Mouse (Mus musculus) limb, embryonic 14.5 days (tissue): ENCODE results near the gene Rngtt. TPM values are rescaled to one million over a fixed set of nuclear protein-coding genes. Genes with fewer than 3 reads are reported as not detected.

Experiments used
- ATAC-seq: fragments of 200-750 bp; cut with Nextera tagmentation; 2 replicates; pipeline ENCODE4 v1.8.0; 2017; ENCODE audit warnings: low read depth, moderate number of reproducible peaks, moderate TSS enrichment; ENCODE audit not compliant: low FRiP score
- DNase-seq: peaks from one replicate; pipeline ENCODE4 v3.0.0-alpha.2; 2015; ENCODE audit warnings: low spot score
- H3K27ac ChIP-seq: fragments of 300-500 bp; sonication (generic); replicated peaks from 2 replicates; pipeline ENCODE4 v1.5.1; 2014; ENCODE audit warnings: low read depth, mild to moderate bottlenecking, low read length, moderate library complexity, mixed read lengths
- H3K27me3 ChIP-seq: fragments of 300-500 bp; sonication (generic); 2 replicates; pipeline ENCODE4 v1.6.1; 2014; ENCODE audit warnings: low read length, mixed read lengths; ENCODE audit not compliant: control insufficient read depth, insufficient read depth
- H3K36me3 ChIP-seq: fragments of 300-500 bp; sonication (generic); 2 replicates; pipeline ENCODE4 v1.6.1; 2014; ENCODE audit warnings: mild to moderate bottlenecking, low read length, moderate library complexity, mixed read lengths; ENCODE audit not compliant: control insufficient read depth, insufficient read depth
- H3K4me1 ChIP-seq: fragments of 300-500 bp; sonication (generic); 2 replicates; pipeline ENCODE4 v1.6.1; 2014; ENCODE audit warnings: antibody characterized with exemption, low read length, mixed read lengths; ENCODE audit not compliant: control insufficient read depth, insufficient read depth
- H3K4me2 ChIP-seq: fragments of 300-500 bp; sonication (generic); replicated peaks from 2 replicates; pipeline ENCODE4 v1.6.1; 2014; ENCODE audit warnings: low read depth, mild to moderate bottlenecking, low read length, moderate library complexity; ENCODE audit not compliant: severe bottlenecking
- H3K4me3 ChIP-seq: fragments of 300-500 bp; sonication (generic); replicated peaks from 2 replicates; pipeline ENCODE4 v1.5.1; 2014; ENCODE audit warnings: low read length
- H3K9ac ChIP-seq: fragments of 300-500 bp; sonication (generic); 2 replicates; pipeline ENCODE4 v1.6.1; 2014; ENCODE audit warnings: mild to moderate bottlenecking, low read depth, low read length, moderate library complexity; ENCODE audit not compliant: severe bottlenecking
- H3K9me3 ChIP-seq: fragments of 300-500 bp; sonication (generic); 2 replicates; pipeline ENCODE4 v1.6.1; 2016; ENCODE audit warnings: low read length; ENCODE audit not compliant: control insufficient read depth
- POLR2A ChIP-seq: fragments of 200-500 bp; IDR thresholded peaks from 2 replicates; pipeline ENCODE4 v1.8.0; 2012; ENCODE audit warnings: inconsistent platforms, mild to moderate bottlenecking, moderate library complexity, borderline replicate concordance; ENCODE audit not compliant: insufficient read depth, insufficient read length; ENCODE audit errors: extremely low read depth
- WGBS: fragments of 180-500 bp; shearing (Covaris S2); extraction: QIAGEN DNeasy Blood & Tissue Kit; methylation state at CpG from one replicate; pipeline ENCODE4 v1.1.7; 2014; 5-methylcytosine and 5-hydroxymethylcytosine counted together
- polyA plus RNA-seq, 2 experiments: library from polyadenylated mRNA; depleted of rRNA in 1 of 2; stranded (reverse) in 1 of 2; unstranded in 1 of 2; fragments of >200 nt; fragmentation: Nextera tagmentation in 1 of 2; extraction: Ambion mirVana in 1 of 2; gene quantifications; 2 replicates each; pipeline versions ENCODE4 v1.2.1 to v1.2.3; 2012 to 2014

The Rngtt gene
- polyA plus RNA-seq, 2 experiments: 8.3 to 16.9 TPM

DNA sequence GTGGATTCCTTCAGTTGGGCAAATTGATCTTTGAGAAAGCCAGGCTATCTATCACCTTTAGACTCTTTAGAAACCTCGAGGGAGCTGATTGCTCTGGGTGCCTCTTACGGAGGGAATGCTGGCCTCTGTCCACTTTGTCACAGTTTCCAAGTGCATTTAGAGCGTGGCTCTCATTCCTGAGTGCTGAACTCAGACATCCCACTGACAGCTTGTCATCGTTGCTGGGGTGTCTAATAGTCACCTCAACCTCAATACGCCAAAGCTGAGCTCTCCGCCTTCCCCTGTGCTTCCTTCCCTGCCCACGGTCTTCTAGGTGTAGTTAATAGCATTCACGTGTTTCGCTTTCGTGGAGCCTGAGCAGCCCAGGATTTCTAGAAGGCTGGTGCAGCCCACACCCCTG lies 200.4 kb downstream of the Rngtt start:
- Histone ChIP-seq H3K4me2 (no peak overlapping the region), H3K27ac (no peak overlapping the region), H3K27me3 (no peaks in the 10 kb centered on the region), H3K9ac (no peak overlapping the region), H3K4me1 (no peaks in the 10 kb centered on the region), H3K36me3 (no peaks in the 10 kb centered on the region), H3K4me3 (no peak overlapping the region), H3K9me3 (no peaks in the 10 kb centered on the region)
- ATAC-seq: no peak
- WGBS: 84% methylated on average over 10 of the region's 10 CpGs
- no peak for TF ChIP-seq POLR2A
- no peak for DNase-seq

DNA sequence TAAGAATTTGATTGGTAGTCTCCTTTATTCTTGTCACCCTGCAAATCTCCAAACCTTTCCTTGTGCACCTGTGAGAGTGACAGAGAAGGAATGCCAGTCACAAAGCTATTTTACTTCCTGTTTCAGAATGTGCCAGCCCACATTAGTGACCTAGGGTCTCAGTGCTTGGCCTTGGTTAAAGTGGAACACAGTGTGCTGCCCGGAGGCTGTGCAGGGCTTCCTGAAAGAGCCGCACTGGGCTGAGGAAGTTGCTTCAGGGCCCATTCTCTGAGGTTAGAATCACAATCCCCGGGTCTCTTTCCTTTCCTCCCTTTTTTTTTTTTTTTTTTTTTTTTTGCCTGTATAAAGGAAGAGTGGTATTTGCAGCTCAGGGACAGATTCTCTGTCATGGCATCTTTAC lies 203.3 kb downstream of the Rngtt start:
- Histone ChIP-seq H3K4me3 (no peak overlapping the region), H3K9me3 (0 out of 2 replicates have a peak, but pooled peaks cover 8% of the 10 kb centered on the region), H3K9ac (no peak overlapping the region), H3K4me1 (no peaks in the 10 kb centered on the region), H3K27ac (no peak overlapping the region), H3K27me3 (no peaks in the 10 kb centered on the region), H3K4me2 (no peak overlapping the region), H3K36me3 (no peaks in the 10 kb centered on the region)
- no peak for TF ChIP-seq POLR2A
- 66% methylated on average over 3 of the region's 3 CpGs for WGBS
- DNase-seq (no peak), ATAC-seq (no peak)

DNA sequence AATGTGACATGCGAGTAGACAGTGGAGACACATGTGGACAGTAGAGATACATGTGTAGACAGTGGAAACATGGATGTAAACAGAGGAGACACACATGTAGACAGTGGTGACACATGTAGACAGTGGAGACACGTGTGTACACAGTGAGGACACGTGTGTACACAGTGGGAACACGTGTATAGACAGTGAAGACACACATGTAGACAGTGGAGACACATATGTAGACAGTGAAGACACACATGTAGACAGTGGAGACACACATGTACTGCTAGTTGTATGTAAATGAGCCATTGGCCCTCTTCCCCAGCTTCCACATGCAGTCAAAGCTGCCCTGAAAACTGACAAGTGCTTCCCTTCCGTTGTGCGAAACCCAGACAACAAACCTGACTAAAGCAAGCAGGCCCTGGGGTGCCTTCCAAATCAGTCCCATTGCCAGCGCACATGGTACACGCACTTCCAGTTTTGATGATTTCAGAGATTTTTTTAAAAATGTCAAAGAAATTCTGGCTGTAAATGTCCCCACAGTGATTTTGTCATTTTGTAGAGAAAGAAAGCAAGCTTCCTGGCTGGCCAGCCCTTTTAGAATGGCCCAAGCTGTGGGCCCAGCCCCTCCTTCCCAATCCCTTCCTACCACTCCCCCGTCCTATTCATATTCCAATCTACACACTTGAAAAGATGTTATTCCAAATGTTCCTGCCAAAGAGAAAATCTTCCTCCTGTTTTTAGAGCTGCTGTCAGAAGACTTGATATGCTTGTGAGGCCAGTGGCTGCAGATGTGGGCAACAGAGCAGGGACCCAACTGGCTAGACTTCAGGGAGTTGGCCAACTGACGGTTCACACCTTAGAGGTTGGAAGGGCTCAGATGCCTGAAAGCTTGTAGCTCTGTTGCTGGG lies 204.2 kb downstream of the Rngtt start:
- Histone ChIP-seq H3K4me2 (no peak overlapping the region), H3K4me1 (no peaks in the 10 kb centered on the region), H3K4me3 (no peak overlapping the region), H3K36me3 (no peaks in the 10 kb centered on the region), H3K9ac (no peak overlapping the region), H3K27me3 (no peaks in the 10 kb centered on the region), H3K9me3 (0 out of 2 replicates have a peak, but pooled peaks cover 8% of the 10 kb centered on the region), H3K27ac (no peak overlapping the region)
- ATAC-seq (no peak), DNase-seq (no peak)
- 85% methylated on average over 10 of the region's 10 CpGs for WGBS
- no peak for TF ChIP-seq POLR2A

DNA sequence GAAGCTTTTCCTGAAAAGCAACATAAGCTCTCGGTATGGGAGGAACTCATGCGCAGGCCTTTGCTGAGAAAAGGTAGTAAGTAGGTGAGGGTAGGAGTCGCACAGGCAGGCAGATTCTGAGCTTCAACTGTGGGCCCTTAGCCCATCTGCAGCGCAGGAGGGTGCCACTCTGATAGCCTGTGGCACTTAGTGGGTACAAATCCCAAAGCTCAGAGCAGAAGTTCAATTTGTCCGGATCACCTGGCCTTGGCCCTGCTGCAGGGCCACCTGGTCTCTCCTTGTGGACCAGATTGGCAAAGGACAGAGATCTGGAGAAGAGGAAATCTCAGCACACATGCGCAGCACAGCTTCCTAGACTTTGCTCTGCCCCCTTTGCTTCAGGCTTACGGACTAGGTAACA lies 210.1 kb downstream of the Rngtt start:
- H3K4me1 ChIP-seq: no peaks in the 10 kb centered on the region
- WGBS: 77% methylated on average over 7 of the region's 7 CpGs

DNA sequence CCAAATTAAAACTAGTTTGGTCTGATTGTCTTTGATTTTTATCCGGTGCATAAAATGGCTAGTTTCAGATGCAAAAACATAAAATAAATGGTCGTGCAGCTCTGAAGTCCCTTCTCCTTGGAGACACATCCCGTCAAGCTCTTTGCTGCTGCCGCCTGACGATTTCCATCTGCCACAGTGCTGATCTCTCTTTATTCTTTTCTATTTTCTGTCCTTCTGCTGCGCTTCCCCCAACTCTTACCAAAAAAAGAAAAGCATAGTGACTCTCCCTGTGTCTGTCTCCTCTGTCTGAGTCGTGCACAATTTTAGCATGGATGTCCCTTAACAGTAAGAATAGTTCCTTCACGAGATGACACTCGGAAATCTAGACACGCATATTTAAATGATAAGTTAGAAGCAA lies 210.8 kb downstream of the Rngtt start:
- no peaks in the 10 kb centered on the region for H3K4me1 ChIP-seq
- no peak overlapping the region for H3K4me2 ChIP-seq
- no peaks in the 10 kb centered on the region for H3K36me3 ChIP-seq
- no peak overlapping the region for H3K9ac ChIP-seq
- DNase-seq (no peak), ATAC-seq (no peak)
- H3K27ac ChIP-seq: no peak overlapping the region
- no peaks in the 10 kb centered on the region for H3K27me3 ChIP-seq
- WGBS: 70% methylated on average over 10 of the region's 10 CpGs
- 0 out of 2 replicates have a peak, but pooled peaks cover 8% of the 10 kb centered on the region for H3K9me3 ChIP-seq
- TF ChIP-seq POLR2A: no peak
- no peak overlapping the region for H3K4me3 ChIP-seq

More for the DNA sequence above, 210.1 kb downstream of the Rngtt start:
- Histone ChIP-seq H3K36me3 (no peaks in the 10 kb centered on the region), H3K27me3 (no peaks in the 10 kb centered on the region), H3K27ac (no peak overlapping the region), H3K9ac (no peak overlapping the region), H3K4me2 (no peak overlapping the region), H3K4me3 (no peak overlapping the region), H3K9me3 (0 out of 2 replicates have a peak, but pooled peaks cover 8% of the 10 kb centered on the region)
- no peak for TF ChIP-seq POLR2A
- ATAC-seq (no peak), DNase-seq (no peak)
